Mouse (Mus musculus): ENCODE data around the gene Plcl1. TPM values are rescaled to one million over a fixed set of nuclear protein-coding genes. Genes with fewer than 3 reads are reported as not detected.
"Not testable (repeated sequence)": the region's sequence is repeated elsewhere in the genome, so short reads cannot be mapped to it uniquely, and the experiment has no call there.

Gene Plcl1
- polyA plus RNA-seq, 1 experiment, result 0.37 TPM

DNA sequence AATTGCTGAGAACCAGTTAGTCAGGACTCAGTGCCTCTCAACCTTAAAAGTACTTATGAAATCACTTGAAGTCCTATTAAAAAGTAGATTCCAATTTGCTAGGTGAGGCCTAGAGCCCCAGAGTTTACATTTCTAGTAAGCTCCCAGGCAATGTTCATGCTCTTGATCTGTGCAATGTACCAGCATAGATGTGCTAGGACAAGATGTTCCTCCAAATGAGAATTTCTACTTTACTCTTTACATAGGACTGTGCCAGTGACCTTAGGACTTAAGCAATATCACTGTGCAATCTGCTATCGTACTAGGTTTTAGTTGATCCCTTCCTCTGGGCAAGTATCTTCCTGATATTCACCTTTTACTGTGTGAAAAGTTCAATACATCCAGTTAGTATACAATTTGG is 103.9 kb downstream of the Plcl1 start:
- 63% methylated on average over 1 of the region's 1 CpGs for WGBS
- DNase-seq (ENCODE audit: low read depth, low spot score), result no peak

DNA sequence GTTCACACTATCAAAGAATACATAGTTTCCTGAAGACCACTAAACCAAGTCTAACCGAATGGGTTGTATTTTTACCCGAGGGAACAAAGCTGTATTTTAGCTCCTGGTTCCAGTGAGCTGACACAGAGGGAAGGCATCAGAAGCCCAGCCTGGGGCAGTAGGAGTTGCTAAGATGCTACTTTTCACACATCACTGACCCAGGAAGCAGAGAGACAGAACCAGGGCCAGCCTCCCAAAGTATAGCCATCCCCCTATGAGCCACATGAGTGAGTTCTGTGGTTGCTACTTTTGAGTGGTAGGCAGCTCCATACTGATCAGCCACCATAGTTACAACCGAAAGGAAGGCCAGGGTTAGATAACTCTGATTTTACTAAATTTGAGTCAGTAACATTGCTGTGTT is 106.4 kb downstream of the Plcl1 start:
- 91% methylated on average over 3 of the region's 3 CpGs for whole genome bisulfite sequencing
- no peak for DNase-seq (ENCODE audit: low read depth, low spot score)

DNA sequence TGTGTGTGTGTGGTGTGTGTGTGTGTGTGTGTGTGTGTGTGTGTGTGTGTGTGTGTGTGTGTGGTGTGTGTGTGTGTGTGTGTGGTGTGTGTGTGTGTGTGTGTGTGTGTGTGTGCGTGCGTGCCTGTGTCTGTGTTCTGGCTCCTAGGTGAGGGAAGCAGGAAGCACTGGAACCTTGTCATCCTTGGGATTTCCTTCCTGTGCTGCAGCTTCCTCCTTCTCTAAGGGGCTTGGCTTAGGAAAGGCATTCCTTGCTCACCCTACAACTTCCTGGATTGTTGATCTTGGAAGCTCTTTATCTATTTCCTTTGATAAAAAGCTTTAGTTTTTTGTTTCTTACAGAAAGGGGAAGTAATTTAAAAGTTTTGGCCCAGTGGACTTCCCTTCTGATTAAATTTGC is 107.1 kb downstream of the Plcl1 start:
- not testable (repeated sequence) for DNase-seq (ENCODE audit: low read depth, low spot score)
- 80% methylated on average over 1 of the region's 2 CpGs for WGBS

DNA sequence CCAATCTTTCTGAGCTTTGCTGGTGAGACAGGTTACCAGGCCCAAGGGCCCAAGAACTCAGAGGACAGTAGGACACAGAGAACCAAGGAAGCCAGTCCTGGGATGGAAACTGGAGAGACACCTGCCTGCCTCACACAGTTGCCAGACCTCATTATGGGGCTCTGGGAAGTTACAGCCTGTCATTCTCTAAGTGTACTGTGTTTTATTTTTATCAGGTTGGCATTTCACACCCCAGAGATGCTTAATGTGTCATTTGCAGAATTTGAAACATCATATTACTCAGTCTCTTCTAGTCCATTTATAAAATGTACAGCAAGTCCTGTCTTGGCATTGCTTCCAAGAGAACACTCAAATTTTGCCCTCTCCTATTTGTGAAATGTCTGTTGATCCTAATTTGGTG is 111.5 kb downstream of the Plcl1 start:
- no peak for DNase-seq (ENCODE audit: low read depth, low spot score)

DNA sequence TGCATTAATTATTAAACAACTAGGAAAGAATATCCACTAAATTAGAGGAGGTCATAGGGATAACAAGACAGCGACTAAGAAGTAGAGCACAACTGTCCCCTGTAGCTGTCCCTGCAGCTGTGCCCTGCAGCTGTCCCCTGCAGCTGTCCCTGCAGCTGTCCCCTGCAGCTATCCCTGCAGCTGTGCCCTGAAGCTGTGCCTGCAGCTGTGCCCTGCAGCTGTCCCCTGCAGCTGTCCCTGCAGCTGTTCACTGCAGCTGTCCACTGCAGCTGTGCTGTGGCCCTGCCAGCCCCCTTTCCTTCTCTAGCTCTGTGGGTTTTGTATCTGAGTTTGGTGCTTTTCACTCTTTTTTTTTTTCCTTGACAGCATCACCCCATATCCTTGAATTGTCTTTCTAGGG is 118.2 kb downstream of the Plcl1 start:
- 87% methylated on average over 1 of the region's 1 CpGs for WGBS
- no peak for DNase-seq (ENCODE audit: low read depth, low spot score)

GRCm38 (mm10) chr1:55525100-55525499 is 119.4 kb downstream of the Plcl1 start:
- DNase-seq (ENCODE audit: low read depth, low spot score), result no peak
- 58% methylated on average over 5 of the region's 5 CpGs for WGBS

DNA sequence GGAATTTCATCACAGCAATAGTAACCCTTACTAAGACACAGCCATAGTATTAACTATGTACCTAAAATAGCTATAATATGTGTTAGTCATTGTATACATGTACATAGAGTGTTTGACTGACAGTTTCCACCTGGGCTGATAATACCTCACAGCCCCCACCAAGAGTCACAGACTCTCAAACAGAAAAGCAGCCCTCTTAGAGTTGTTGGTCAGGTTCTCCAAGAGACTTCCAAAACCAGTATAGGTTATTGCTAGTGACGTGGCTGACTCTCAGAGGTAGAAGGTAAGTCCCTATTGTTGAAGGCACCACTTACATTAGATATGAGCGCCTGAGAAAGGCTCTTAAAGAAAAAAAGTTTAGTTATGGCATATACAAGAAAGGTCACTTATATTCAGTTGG is 120.0 kb downstream of the Plcl1 start:
- no peak for DNase-seq (ENCODE audit: low read depth, low spot score)
- 93% methylated on average over 2 of the region's 2 CpGs for WGBS

DNA sequence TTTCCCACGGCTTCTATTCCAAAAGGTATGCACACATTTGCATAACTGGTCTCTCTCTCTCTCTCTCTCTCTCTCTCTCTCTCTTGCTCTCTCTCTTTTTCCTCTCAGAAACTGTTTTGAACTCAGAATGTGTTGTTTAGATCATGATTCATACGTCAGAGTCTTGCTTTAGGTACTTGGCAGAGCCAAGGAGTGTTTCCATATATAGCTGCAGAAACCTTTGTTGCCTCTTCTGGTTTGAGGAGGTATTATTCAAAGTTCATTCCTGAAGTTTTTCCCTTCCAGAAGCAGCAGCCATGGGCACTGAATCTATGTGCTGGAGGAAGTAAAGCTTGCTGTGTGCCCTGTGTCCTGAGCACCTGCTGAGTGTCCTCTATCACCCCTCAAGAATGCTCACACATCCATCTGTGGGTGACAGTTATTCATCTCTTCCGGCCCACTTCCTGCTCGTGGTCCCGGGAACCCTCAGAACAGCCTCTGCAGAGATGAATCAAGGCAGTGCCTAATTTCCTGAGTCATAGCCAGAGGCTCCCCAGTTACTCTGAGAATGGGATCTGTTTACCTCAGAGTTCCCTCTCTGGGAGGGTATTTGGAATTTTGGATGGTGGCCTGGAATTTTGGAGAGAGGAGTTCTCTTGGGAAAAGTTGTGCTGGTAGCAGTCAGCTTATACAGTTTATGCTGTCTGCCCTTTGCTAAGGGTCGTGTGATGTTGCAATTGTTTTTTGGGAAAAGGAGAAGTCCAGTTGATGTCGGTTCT is 123.0 kb downstream of the Plcl1 start:
- 39% methylated on average over 7 of the region's 7 CpGs for WGBS
- no peak for DNase-seq (ENCODE audit: low read depth, low spot score)

DNA sequence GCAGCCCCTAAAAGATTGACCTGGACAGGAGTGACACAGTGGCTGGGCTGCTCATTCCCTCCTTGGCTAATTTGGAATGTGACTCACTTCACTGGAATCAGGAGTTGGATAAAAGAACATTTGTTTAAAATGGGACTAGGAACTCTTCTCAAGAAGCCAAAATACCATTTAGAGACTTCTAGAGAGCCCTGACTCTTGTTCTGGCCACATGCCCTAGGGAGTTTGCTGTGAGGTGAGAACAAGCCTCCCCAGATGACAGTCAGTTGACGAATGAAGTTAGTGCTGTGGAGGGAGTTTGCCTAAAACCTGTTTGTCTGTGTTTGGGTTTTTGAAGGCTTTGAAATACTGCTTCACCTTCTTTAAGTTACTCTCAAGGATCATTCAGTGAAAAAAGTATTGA is 128.1 kb downstream of the Plcl1 start:
- WGBS, result 74% methylated on average over 1 of the region's 1 CpGs
- DNase-seq (ENCODE audit: low read depth, low spot score), result no peak

DNA sequence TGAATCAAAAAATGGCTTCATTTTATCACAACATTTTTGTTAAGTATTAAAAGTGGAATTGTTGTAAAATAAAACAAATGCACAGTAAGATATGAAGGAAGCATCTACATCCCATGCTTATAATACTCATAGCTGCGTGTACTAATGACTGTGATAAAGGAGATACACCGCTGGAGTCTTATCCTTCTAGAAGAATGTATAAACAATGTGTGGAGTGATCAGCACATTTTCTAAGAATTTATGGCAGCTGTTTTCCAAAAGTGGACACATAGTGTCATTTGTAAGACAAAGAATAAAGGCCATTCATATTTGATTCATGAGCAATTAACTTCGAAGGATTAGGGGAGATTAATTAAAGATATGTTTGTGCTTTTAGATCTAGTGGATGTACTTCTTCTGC is 148.7 kb downstream of the Plcl1 start:
- 67% methylated on average over 3 of the region's 3 CpGs for WGBS
- DNase-seq (ENCODE audit: low read depth, low spot score), result no peak

GRCm38 (mm10) chr1:55557960-55558359 is 152.2 kb downstream of the Plcl1 start:
- DNase-seq (ENCODE audit: low read depth, low spot score), result no peak
- 73% methylated on average over 7 of the region's 7 CpGs for WGBS

- WGBS, result 82% methylated on average over 1 of the region's 1 CpGs
- DNase-seq (ENCODE audit: low read depth, low spot score), result no peak
Measured at GRCm38 (mm10) chr1:55558409-55558808, 152.7 kb downstream of the Plcl1 start.

GRCm38 (mm10) chr1:55559998-55560397 is 154.3 kb downstream of the Plcl1 start:
- 68% methylated on average over 9 of the region's 9 CpGs for WGBS

GRCm38 (mm10) chr1:55565933-55566332 is 160.2 kb downstream of the Plcl1 start:
- WGBS, result 70% methylated on average over 6 of the region's 6 CpGs
- DNase-seq (ENCODE audit: low read depth, low spot score), result no peak

More at GRCm38 (mm10) chr1:55559998-55560397, 154.3 kb downstream of the Plcl1 start:
- no peak for DNase-seq (ENCODE audit: low read depth, low spot score)

- no peak for DNase-seq (ENCODE audit: low read depth, low spot score)
- WGBS, result 80% methylated on average over 5 of the region's 5 CpGs
Measured at GRCm38 (mm10) chr1:55567801-55568360, 162.2 kb downstream of the Plcl1 start.

GRCm38 (mm10) chr1:55570225-55570624 is 164.5 kb downstream of the Plcl1 start:
- DNase-seq (ENCODE audit: low read depth, low spot score), result no peak
- 67% methylated on average over 5 of the region's 5 CpGs for WGBS

DNA sequence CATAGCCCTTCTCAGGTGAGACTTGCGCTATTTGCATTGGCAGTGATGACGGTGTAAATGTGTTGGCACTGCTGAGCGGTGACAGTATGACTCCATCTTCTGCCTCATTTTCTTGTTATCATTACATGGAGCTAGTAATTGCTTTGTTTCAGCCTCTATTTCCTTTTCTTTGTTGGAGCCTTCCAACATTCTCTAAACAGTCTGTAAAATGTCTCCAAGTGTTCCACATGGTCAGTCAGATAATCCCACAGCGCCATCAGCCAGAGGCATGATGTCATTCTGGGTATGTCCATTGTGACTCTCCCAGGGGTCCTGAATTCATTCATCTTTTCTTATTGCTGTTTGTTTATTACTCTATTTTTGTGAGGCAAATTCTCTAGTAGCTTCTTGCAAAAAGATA is 165.7 kb downstream of the Plcl1 start:
- no peak for DNase-seq (ENCODE audit: low read depth, low spot score)
- 85% methylated on average over 4 of the region's 4 CpGs for WGBS

DNA sequence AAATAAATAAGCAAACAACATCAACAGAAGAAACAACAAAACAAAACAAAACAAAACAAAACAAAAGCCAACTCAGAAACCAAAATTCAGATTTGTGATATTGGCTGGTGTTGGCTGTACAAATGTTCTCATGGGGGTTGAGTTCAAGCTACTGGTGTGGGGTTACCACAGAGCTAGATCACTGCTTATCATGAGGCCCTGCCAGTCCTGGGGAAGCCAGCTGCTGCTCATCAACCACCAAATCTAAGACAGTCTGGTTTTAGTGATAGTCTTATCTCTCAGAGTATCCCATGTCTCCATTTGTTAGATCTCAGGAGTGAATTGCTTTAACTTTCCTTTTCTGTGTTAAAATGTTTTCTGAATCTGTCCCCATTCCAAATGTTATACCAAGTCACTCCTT is 166.5 kb downstream of the Plcl1 start:
- DNase-seq (ENCODE audit: low read depth, low spot score), result no peak

- no peak for DNase-seq (ENCODE audit: low read depth, low spot score)
Measured at GRCm38 (mm10) chr1:55572664-55573063, 166.9 kb downstream of the Plcl1 start.

GRCm38 (mm10) chr1:55575916-55576315 is 170.2 kb downstream of the Plcl1 start:
- WGBS, result 25% methylated on average over 2 of the region's 2 CpGs
- DNase-seq (ENCODE audit: low read depth, low spot score), result no peak

More at GRCm38 (mm10) chr1:55572664-55573063, 166.9 kb downstream of the Plcl1 start:
- 85% methylated on average over 3 of the region's 3 CpGs for WGBS

DNA sequence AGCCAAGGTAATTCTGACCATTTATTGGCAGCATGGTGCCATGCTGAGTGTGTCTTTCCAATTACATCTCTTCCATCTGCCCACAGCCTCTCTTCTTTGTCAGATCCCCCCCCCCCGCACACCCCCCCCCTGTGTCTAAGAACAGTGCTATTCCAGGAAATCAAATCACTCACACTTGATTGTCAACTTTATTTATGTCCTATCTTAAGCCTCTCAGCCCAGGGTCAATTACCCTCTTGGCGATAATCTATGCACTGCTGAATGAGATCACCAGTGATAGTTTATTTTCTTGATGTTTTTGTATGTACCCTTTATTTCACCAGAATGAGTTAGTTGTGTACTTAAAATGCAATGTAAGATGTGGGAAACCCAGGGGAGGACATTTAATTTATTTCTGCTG is 176.0 kb downstream of the Plcl1 start:
- DNase-seq (ENCODE audit: low read depth, low spot score), result no peak
- WGBS, result 83% methylated on average over 2 of the region's 2 CpGs

DNA sequence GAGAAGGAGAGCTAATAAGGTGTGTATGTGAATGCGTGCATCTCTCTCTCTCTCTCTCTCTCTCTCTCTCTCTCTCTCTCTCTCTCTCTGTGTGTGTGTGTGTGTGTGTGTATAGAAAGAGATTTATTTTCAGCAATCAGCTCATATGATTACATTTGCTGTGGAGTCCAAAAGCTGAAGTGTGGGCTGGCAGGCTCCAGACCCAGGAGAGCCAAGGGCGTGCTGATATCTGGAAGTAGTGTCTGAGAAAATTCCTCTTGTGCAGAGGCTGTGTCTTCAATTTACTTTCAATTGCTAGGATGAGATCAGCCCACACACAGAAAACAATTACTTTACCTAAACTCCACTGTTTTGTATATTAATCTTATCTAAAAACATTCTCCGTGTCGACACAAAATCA is 179.7 kb downstream of the Plcl1 start:
- 75% methylated on average over 4 of the region's 4 CpGs for WGBS
- no peak for DNase-seq (ENCODE audit: low read depth, low spot score)
